Mouse (Mus musculus): Measurements from ENCODE around the gene 5430427O19Rik. TPM values are rescaled to one million over a fixed set of nuclear protein-coding genes. Genes with fewer than 3 reads are reported as not detected.

The 5430427O19Rik gene
- polyA plus RNA-seq, 1 experiment = 0.34 TPM

- 56% methylated on average over 7 of the region's 7 CpGs for WGBS
- Histone ChIP-seq H3K4me3 (ENCODE audit: control insufficient read depth, insufficient read depth, low read length) (no peak overlapping the region), H3K4me1 (replicated peaks; ENCODE audit: control insufficient read depth, insufficient read depth, low read length) (no peaks in the 10 kb centered on the region), H3K27me3 (ENCODE audit: control insufficient read depth, insufficient read depth, low read length) (no peaks in the 10 kb centered on the region), H3K27ac (ENCODE audit: control insufficient read depth, insufficient read depth, low read length) (no peak overlapping the region), H3K36me3 (ENCODE audit: control insufficient read depth, insufficient read depth, low read length) (no peaks in the 10 kb centered on the region)
- DNase-seq = peak; percentile 16
- TF ChIP-seq CTCF (IDR thresholded peaks at IDR 0.05; ENCODE audit: borderline replicate concordance, control insufficient read depth, extremely low read depth, insufficient read depth, low read length, poor library complexity) (no peak), POLR2A (IDR thresholded peaks at IDR 0.05; ENCODE audit: control insufficient read depth, extremely low read depth, insufficient read depth, low read length, poor library complexity) (no peak)
Observed at GRCm38 (mm10) chrX:85879198-85879977, 9.2 kb downstream of the 5430427O19Rik start.

GRCm38 (mm10) chrX:85886651-85887050, 16.5 kb downstream of the 5430427O19Rik start:
- Histone ChIP-seq H3K27ac (ENCODE audit: control insufficient read depth, insufficient read depth, low read length) (no peak overlapping the region), H3K4me1 (replicated peaks; ENCODE audit: control insufficient read depth, insufficient read depth, low read length) (no peaks in the 10 kb centered on the region), H3K36me3 (ENCODE audit: control insufficient read depth, insufficient read depth, low read length) (no peaks in the 10 kb centered on the region), H3K4me3 (ENCODE audit: control insufficient read depth, insufficient read depth, low read length) (no peak overlapping the region), H3K27me3 (ENCODE audit: control insufficient read depth, insufficient read depth, low read length) (no peaks in the 10 kb centered on the region)
- TF ChIP-seq CTCF (IDR thresholded peaks at IDR 0.05; ENCODE audit: borderline replicate concordance, control insufficient read depth, extremely low read depth, insufficient read depth, low read length, poor library complexity) (no peak), POLR2A (IDR thresholded peaks at IDR 0.05; ENCODE audit: control insufficient read depth, extremely low read depth, insufficient read depth, low read length, poor library complexity) (no peak)
- no peak for DNase-seq
- 88% methylated on average over 5 of the region's 5 CpGs for WGBS

GRCm38 (mm10) chrX:85901195-85901594, 31.0 kb downstream of the 5430427O19Rik start:
- H3K36me3 ChIP-seq (ENCODE audit: control insufficient read depth, insufficient read depth, low read length) = no peaks in the 10 kb centered on the region
- H3K4me3 ChIP-seq (ENCODE audit: control insufficient read depth, insufficient read depth, low read length) = no peak overlapping the region
- no peaks in the 10 kb centered on the region for H3K4me1 ChIP-seq (replicated peaks; ENCODE audit: control insufficient read depth, insufficient read depth, low read length)
- no peak overlapping the region for H3K27ac ChIP-seq (ENCODE audit: control insufficient read depth, insufficient read depth, low read length)
- no peak for DNase-seq
- TF ChIP-seq CTCF (IDR thresholded peaks at IDR 0.05; ENCODE audit: borderline replicate concordance, control insufficient read depth, extremely low read depth, insufficient read depth, low read length, poor library complexity) (no peak), POLR2A (IDR thresholded peaks at IDR 0.05; ENCODE audit: control insufficient read depth, extremely low read depth, insufficient read depth, low read length, poor library complexity) (no peak)
- 85% methylated on average over 1 of the region's 1 CpGs for WGBS
- no peaks in the 10 kb centered on the region for H3K27me3 ChIP-seq (ENCODE audit: control insufficient read depth, insufficient read depth, low read length)

DNA sequence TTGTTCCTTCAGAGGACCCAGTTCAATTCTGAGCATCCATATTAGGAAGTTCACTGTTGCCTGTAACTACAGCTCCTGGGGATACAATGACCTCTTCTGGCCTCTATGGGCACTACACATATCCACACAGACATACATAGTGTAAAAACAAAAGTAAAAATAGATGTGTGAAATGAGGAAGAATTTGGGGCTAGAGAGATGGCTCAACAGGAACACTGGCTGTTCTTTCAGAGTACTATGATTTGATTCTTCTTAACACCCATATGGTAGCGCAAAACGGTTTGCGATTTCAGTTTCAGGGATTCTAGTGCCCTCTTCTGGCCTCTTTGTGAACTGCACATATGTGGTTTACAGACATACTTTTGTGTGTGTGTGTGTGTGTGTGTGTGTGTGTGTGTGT, 48.9 kb downstream of the 5430427O19Rik start:
- TF ChIP-seq CTCF (IDR thresholded peaks at IDR 0.05; ENCODE audit: borderline replicate concordance, control insufficient read depth, extremely low read depth, insufficient read depth, low read length, poor library complexity) (no peak), POLR2A (IDR thresholded peaks at IDR 0.05; ENCODE audit: control insufficient read depth, extremely low read depth, insufficient read depth, low read length, poor library complexity) (no peak)
- Histone ChIP-seq H3K27ac (ENCODE audit: control insufficient read depth, insufficient read depth, low read length) (no peak overlapping the region), H3K4me1 (replicated peaks; ENCODE audit: control insufficient read depth, insufficient read depth, low read length) (no peaks in the 10 kb centered on the region), H3K27me3 (ENCODE audit: control insufficient read depth, insufficient read depth, low read length) (no peaks in the 10 kb centered on the region), H3K4me3 (ENCODE audit: control insufficient read depth, insufficient read depth, low read length) (no peak overlapping the region), H3K36me3 (ENCODE audit: control insufficient read depth, insufficient read depth, low read length) (no peaks in the 10 kb centered on the region)
- peak; percentile 28 for DNase-seq
- WGBS = 14% methylated on average over 3 of the region's 3 CpGs

DNA sequence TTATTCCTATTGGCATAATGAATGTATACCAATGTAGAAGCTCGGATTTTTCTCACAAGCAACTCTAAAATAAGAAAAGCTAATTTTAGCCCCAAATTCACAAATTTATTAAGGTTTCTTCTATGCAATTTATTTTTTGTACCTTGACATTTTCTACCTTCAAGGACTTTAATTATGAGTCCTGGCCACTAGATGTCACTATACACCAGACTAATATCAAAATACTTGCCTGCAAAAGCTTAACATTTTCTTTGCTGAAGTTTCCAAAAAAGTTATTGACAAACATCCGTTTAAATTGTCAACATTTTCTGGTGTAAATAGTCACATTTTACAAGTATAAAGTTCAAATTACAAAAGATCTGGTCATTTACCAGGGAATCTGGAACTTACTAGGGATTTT, 62.8 kb downstream of the 5430427O19Rik start:
- WGBS = 4% methylated on average over 2 of the region's 2 CpGs
- H3K27me3 ChIP-seq (ENCODE audit: control insufficient read depth, insufficient read depth, low read length) = no peaks in the 10 kb centered on the region
- no peak for DNase-seq
- no peak overlapping the region for H3K4me3 ChIP-seq (ENCODE audit: control insufficient read depth, insufficient read depth, low read length)
- no peak overlapping the region for H3K27ac ChIP-seq (ENCODE audit: control insufficient read depth, insufficient read depth, low read length)
- TF ChIP-seq POLR2A (IDR thresholded peaks at IDR 0.05; ENCODE audit: control insufficient read depth, extremely low read depth, insufficient read depth, low read length, poor library complexity) (no peak), CTCF (IDR thresholded peaks at IDR 0.05; ENCODE audit: borderline replicate concordance, control insufficient read depth, extremely low read depth, insufficient read depth, low read length, poor library complexity) (no peak)
- no peaks in the 10 kb centered on the region for H3K4me1 ChIP-seq (replicated peaks; ENCODE audit: control insufficient read depth, insufficient read depth, low read length)
- H3K36me3 ChIP-seq (ENCODE audit: control insufficient read depth, insufficient read depth, low read length) = no peaks in the 10 kb centered on the region

Other genes starting within 250 kb of the 5430427O19Rik start
- 1.9 and 3.0 TPM in 2 replicates for gene Gk, start 93.5 kb upstream of the 5430427O19Rik start, polyA plus RNA-seq (2012; rRNA removed)
- gene Samt3, start 173.8 kb downstream of the 5430427O19Rik start, polyA plus RNA-seq (2012; rRNA removed) = not detected in 2 replicates

All from thymus, adult 2 months (tissue).